Mouse (Mus musculus) spleen, adult 12 weeks (tissue): Measurements from ENCODE around the gene Faap100.
"Not testable (repeated sequence)": the region's sequence is repeated elsewhere in the genome, so short reads cannot be mapped to it uniquely, and the experiment has no call there.

ENCODE experiments used
- DNase-seq: peaks from one replicate; pipeline ENCODE4 v3.0.0; 2022; ENCODE audit warnings: low spot score

The Faap100 gene

DNA sequence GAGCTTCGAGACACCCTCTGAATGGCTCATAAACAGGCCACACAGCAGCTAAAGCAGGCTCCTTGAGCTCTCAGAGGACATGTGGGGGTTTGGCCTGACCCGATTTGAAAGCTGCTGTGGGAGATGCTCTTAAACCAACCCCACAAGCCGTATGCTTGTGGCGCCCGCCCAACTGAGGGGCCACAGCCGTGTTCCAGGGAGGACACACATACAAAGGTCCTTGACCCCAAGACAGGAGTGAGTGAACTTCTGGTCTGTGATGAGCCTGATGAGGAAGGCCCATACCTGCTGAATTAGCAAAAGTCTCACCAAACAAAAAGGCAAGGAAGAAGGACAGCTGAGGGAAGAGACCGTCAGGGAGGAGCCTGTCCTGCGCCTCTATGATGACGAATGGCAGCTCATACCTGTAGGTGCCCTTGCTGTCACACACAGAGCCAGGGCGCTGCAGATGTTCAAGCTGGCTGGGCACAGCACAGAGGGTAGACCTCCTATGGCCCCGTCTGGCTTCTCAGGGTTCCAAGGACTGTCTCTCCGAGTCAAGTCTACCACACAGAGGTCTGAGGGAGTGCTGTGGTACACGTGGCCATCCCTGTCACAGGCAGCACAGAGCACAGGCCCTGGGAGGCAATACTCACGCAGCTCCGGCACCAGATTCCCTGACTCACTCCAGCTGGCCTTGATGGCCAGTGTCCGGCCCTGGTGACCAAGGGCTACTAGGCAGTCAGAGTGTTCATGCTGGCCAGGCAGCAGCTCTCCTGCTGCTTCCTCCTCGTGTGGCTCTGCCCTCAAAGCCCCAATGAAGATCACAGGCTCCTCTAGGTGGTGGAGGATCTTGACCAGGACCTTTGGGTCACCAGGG, 2.0 kb downstream of the Faap100 start:
- DNase-seq, result no peak

DNA sequence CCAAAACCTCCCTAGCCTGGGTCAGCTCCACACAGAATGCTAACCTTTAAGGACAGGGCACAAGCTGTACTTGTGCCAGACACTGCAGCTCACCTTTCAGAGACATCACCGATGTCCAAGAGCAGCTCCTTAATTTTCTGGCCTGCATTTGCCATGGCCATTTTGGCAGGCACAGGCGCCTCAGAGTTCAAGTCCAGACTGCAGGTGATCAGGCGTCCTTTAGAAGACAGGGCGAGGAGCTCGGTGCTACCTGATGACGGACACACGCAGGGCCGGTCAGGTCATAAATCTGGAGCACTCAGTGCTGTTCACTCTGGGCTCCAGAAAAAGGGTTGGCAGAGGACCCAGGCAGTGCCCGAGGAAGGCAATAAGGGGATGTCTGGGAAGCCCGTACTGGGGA, 3.2 kb downstream of the Faap100 start:
- no peak for DNase-seq

DNA sequence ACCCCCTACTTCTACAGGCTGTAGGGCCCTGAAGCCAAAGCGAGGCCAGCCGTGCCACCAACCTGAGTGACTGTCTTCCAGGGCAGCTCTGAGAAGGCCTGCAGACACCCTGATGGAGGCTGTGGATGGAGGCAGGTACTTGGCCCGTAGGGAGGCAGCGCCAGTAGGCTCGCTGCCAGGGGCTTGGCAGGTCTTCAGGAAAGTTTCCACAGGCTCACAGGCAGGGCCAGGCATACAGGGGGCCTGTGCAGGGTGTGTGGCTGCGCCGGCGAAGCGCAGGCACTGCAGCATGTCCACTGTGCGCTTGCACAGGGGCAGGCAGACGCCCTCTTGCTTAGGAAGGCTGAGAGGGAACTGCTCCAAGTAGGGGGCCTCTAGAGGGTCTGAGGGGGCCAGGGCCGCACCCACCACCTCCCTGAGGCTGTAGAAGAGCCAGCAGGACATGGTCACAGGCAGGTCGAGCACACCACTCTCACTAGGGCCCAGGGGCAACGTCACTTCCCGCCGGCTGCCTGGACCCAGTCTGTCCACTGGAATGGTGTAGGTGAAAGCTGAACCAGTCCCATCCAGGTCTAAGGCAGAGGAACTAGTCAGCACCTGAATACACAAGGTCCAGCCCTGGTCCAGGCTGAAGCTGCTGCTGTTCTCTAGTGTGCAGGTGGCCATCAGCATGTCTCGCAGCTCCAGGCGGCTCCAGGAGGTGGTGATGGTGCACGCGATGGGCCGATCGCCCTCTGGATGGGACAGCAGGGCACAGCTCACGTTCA, 4.6 kb downstream of the Faap100 start:
- DNase-seq, result no peak

GRCm38 (mm10) chr11:120373025-120373424, 5.5 kb downstream of the Faap100 start:
- DNase-seq, result no peak

- peak; percentile 53 for DNase-seq
Measured at GRCm38 (mm10) chr11:120369656-120370055, 8.9 kb downstream of the Faap100 start.

GRCm38 (mm10) chr11:120366443-120367027, 12.0 kb downstream of the Faap100 start:
- DNase-seq, result no peak

DNA sequence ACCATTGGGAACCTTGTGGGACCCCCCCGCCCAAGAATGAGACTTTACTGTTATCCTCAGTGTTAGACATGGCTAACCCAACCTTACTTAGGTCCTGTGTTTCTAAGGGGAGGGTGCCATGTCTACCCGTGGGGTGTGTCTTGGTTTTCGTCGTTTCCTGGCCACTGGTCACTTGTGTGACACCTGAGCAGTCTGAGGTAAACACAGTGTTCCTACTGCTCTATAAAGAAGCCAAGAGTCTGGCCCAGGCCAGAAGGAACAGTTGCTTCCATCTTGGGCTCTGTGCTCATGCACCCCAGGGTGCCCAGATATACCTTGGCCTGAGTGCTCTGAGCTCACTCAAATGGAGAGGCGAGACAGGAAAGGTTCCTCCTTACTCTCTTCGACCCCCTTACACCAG, 15.7 kb downstream of the Faap100 start:
- no peak for DNase-seq

- DNase-seq, result no peak
Measured at GRCm38 (mm10) chr11:120361295-120361694, 17.3 kb downstream of the Faap100 start, which contains the start of gene Fscn2. TSS of gene Fscn2 (plus strand) at chr11:120361534.

DNA sequence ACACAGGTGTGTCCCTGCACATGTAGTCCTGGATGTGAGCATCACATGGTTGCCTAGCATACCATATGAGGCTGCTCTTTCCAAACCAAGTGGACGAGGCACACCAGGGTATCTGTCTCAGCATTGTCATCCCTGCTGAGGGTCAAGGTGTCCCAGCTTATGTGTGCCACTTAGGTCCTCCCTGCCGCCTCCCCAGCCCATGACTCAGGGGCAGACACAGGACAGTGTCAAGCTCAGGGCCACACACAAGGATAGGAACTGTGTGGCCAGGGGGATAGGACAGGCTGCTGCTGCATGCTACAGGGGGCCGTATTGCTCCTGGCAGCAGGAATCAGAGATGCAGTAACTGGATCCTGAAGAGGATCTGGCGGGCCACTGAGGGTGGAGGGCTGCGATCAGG, 17.8 kb downstream of the Faap100 start:
- DNase-seq, result no peak

DNA sequence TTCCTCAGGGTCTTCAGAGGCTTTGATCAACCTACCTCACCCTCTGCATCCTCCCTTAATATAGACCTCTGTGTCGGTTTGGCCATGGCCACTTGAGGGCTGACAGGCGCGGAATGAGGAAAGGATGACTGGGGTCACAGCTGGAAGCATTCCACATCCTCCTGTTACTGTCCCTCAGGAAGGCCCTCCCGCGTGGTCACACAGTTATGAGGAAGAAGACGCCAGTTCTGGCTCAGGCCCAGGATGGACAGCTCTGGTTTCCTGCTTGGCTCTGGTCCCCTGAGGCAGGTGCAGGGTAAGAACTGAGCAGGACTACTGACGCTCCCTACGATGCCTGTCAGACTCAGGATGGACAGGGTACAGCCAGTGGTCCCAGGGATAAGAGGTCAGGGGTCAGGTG, 18.5 kb downstream of the Faap100 start:
- DNase-seq, result no peak

- DNase-seq, result no peak
Measured at GRCm38 (mm10) chr11:120359391-120359790, 19.2 kb downstream of the Faap100 start.

DNA sequence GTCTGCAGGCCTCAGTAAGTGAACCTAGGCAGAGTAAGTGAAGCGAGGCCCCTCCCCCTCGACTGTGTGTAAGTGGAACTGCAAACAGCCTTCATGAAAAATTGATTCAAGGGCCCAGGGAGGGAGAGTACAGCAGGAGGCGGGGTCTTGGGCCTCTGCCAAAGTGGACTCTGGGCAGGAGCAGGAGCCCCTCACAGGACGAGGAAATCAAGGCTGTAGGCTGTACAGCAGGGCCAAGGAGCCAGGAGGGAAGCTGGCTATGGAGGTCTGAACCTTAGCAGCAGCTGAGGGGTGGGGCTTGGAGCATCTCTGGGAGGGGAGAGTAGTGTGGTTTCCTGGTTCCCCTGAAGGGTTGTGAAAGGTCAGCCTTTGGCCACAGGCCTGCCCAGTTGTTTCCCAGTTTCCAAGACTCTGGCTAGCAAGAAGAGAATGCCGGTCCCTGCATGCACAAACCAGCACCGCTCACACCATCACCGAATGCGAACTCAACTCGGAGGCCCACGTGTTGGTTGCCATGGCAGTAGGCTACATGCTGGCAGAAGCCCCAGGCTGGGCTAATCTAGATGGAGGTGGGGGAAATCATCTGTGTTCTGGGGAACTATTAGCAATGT, 20.7 kb downstream of the Faap100 start:
- DNase-seq, result no peak

GRCm38 (mm10) chr11:120356900-120357299, 21.7 kb downstream of the Faap100 start:
- no peak for DNase-seq

DNA sequence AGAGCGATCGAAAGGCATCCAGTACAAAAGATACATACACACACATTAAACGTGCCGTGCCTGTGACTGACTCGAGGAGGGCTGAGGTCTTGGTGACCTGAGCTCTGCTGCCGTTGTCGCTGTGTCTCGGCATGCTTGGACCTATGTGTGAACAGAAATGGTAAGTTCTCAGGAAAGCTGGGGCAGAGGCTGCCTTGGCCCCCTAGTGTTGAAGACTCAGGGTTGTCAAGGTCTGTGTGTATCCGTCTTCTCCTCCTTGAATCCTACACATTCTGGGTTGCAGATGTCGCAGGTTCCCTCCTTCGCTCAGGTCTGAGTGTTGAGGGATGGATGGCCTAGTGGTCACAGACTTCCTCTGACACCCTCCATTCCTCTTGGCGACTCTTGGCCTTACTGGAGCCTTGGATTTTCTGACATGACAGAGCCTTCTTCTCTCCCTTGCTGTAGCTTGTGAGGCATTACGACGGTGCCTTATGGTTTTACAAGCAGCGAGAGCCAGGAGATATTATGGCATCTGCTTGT, 22.2 kb downstream of the Faap100 start:
- DNase-seq, result no peak

DNA sequence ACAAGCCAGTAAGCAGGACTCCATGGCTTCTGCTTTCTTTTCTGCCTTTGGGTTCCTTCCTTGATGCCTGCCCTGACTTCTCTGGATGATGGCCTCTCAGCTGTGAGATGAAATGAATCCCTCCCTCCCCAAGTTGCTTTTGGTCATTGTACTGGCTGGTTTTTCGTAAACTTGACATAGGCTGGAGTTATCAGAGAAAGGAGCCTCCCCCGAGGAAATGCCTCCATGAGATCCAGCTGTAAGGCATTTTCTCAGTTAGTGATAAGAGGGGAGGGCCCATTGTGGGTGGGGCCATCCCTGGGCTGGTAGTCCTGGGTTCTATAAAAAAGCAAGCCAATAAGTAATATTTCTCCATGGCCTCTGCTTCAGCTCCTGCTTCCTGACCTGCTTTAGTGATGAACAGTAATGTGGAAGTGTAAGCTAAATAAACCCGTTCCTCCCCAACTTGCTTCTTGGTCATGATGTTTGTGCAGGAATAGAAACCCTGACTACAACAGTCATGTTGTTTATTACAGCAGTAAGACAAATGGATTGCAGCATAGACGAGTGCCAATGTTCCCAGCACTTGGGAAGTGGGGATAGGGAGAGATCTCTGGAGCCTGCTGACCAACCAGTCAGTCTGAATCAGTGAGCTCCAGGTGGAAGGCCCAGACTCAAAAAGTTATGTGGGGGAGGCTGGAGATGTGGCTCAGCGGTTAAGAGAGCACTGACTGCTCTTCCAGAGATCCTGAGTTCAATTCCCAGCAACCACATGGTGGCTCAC, 23.1 kb downstream of the Faap100 start:
- no peak for DNase-seq

DNA sequence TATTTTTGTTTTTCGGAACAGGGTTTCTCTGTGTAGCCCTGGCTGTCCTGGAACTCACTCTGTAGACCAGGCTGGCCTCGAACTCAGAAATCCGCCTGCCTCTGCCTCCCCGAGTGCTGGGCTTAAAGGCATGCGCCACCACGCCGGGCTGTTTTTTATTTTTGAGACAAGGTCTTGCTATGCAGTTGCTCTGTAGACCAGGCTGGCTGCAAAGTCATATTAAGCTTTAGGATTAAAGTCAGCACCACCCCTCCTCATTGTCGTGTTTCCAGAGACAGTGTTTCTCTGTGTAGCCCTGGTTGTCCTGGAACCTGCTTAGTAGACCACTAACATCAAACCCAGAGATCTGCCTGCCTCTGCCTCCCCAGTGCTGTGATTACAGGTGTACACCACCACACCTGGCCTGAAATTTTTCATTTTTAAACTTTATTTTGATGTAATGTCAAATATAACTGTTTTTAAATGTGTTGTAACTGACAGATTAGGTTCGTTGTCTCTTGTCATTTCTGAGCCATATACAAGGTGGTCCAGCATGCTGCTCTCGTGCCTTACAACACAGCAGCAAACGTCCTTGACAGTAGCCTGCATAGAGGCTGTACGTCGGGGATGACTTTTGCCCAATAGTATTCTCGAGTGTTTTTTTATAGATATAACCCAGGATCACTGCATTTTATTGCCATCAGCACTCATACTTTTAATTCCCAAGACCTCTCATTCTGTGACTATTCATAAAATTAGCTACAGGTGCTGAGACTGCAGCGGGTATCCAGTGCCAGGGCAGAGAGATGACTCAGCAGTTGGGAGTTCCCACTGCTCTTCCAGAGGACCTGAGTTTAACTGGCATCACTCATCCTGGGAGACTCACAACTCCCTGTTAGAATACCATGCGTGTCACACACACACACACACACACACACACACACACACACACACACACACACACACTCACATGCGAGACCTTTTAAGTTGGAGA, 24.0 kb downstream of the Faap100 start:
- DNase-seq, result no peak

- DNase-seq, result peak; percentile 82
Measured at GRCm38 (mm10) chr11:120353500-120354303, 24.9 kb downstream of the Faap100 start.

GRCm38 (mm10) chr11:120352571-120353290, 25.8 kb downstream of the Faap100 start:
- DNase-seq, result no peak

GRCm38 (mm10) chr11:120352093-120352350, 26.5 kb downstream of the Faap100 start:
- not testable (repeated sequence) for DNase-seq
